Mouse (Mus musculus): ENCODE results near the gene Spef2.
"Not testable (repeated sequence)": the region's sequence is repeated elsewhere in the genome, so short reads cannot be mapped to it uniquely, and the experiment has no call there.

Spef2 gene

GRCm38 (mm10) chr15:9668575-9668974 is 80.1 kb downstream of the Spef2 start:
- DNase-seq (ENCODE audit: low read depth, low spot score) = peak; percentile 27

GRCm38 (mm10) chr15:9664948-9665347 is 83.7 kb downstream of the Spef2 start:
- not testable (repeated sequence) for DNase-seq (ENCODE audit: low read depth, low spot score)

DNA sequence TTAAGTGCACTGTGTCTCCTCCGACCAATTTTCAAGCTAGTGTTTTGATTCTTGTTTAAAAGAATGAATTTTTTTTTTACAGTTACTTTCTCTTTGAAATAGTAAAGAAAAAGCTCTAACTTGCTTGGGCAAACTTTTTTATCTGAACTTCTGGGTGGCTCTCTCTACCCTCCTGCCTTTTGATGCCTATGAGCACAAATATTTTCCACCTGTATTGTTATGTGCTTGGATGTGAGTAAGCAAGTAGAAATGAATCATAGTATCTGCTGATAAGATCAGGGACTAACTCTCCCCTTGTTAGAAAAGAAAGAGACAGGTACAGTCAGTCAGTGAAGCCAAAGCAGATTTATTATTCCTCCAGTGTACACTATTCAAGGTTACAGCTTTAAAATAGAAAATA is 87.5 kb downstream of the Spef2 start:
- DNase-seq (ENCODE audit: low read depth, low spot score) = peak; percentile 16

DNA sequence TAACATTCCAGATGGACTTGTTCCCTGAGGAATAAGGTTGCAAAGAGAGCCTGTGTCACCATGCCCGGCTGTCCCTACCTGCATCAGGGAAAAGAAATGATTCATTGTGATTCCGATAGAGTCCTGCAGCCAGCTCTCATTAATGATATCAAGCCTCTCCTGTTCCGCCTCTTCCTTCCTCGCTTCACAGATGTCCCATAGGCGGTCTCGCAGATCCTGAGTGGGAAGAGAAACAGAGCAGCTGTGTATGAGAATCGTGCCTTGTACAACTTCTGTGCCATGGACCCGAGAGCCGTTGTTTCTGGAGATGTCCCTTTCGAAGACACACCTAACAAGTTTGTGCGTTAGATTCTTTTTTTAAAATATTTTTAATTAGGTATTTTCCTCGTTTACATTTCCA is 114.2 kb downstream of the Spef2 start:
- no peak for DNase-seq (ENCODE audit: low read depth, low spot score)

DNA sequence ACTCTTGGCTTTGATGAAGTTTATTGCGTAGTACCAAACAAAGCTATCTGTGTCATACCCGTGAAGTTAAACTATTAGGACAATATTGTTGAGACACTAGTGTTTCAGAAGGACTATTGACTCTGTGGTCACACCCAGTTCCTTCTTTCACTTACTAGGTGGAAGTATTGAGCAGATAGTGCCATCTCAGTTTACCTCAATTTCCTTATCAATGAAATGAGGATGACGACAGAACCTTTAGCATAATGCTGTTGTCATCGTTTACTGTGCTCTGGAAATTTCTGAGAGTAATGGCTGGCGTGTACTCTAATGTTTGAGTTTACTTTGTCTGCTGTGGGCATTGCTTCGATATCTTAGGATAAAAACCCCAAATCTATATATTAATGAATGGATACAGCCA is 117.0 kb downstream of the Spef2 start:
- no peak for DNase-seq (ENCODE audit: low read depth, low spot score)

- DNase-seq (ENCODE audit: low read depth, low spot score) = no peak
Observed at GRCm38 (mm10) chr15:9629660-9630059, 119.0 kb downstream of the Spef2 start.

DNA sequence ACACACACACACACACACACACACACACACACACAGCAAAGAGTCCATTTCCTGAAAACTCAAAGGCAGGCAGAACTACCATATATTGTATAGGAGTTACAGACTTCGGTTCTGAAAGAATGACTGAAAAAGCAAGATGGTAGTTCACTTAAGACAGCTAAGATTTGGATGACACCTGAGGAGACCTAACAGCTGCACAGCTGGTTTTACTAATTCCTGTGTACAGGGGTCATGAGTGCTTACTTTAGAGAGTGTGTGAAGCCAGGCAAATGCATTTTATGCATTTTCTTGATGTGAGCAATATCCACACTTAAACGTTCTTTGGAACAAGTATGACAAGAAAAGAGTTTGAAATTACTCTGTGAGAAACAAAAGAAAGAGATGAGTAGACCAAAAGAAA is 124.0 kb downstream of the Spef2 start:
- no peak for DNase-seq (ENCODE audit: low read depth, low spot score)

GRCm38 (mm10) chr15:9608177-9608576 is 140.5 kb downstream of the Spef2 start:
- peak; percentile 65 for DNase-seq (ENCODE audit: low read depth, low spot score)

DNA sequence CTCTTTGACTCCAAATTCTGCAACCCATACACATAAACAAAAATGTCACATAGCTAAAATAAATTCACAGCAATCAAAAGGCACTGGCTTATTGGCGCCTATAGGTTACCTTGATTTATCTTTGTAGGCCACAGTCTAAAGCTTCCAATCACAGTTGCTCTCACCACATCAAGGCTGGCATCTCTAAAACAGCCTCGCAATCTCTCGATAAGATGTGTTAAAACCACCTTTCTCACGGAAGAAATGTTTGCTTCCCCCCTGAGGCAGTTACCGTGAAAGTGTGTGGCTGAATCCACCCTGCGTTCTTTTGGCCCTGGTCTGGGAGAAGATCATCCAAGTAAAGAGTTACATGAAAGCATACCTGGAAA is 148.6 kb downstream of the Spef2 start:
- DNase-seq (ENCODE audit: low read depth, low spot score) = no peak

DNA sequence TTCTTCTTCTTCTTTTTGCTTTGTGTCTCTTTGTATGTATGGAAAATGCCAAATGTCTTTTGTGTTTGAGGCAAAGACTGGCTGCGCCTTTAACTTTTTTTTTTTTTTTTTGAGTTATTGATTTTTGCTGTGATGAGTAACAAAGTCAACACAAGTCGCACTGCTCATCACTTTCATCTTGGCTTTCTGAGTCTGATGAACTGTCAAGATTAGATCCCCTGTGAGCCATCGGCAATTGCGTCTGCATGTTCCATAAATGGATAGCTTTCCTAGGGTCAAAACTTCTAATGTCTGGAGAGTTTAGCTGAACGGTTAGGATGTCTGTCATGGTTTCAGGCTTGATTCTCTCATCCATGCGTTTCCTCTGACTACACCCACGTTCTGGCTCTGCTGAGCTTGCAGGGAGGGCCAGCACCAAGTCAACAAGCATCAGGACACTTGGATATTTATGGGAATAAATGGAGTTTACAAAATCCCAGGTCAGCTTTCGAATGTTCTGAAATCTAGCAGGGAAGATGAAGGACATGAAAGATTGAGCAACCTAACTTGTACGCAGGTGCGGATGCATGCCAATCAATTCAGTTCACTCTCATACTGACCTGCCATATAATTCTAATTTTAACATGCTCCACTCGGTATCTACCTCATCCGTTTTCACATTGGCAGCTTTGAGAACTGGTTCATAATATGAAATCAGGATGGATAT is 149.1 kb downstream of the Spef2 start:
- DNase-seq (ENCODE audit: low read depth, low spot score) = no peak

- DNase-seq (ENCODE audit: low read depth, low spot score) = peak; percentile 60
Observed at GRCm38 (mm10) chr15:9596298-9597060, 152.2 kb downstream of the Spef2 start.

DNA sequence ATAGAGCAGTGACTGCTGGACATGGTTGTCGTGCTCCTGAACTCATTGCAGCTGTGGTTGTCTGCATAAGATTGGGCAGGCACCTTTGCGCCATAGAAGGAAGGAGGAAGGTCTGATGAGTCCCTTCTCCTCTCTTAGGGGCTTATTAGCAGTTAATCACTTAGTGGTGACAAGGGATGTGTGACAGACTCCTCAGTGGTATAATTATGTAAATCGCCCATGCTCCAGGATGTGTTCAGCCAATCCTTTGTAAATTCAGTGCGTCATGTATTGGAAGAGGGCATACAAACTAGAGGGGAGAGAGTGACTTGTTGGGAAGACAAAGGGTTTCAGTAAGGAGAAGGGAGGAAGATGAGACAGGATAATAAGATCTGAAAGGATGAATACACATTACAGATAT is 158.7 kb downstream of the Spef2 start:
- DNase-seq (ENCODE audit: low read depth, low spot score) = no peak

DNA sequence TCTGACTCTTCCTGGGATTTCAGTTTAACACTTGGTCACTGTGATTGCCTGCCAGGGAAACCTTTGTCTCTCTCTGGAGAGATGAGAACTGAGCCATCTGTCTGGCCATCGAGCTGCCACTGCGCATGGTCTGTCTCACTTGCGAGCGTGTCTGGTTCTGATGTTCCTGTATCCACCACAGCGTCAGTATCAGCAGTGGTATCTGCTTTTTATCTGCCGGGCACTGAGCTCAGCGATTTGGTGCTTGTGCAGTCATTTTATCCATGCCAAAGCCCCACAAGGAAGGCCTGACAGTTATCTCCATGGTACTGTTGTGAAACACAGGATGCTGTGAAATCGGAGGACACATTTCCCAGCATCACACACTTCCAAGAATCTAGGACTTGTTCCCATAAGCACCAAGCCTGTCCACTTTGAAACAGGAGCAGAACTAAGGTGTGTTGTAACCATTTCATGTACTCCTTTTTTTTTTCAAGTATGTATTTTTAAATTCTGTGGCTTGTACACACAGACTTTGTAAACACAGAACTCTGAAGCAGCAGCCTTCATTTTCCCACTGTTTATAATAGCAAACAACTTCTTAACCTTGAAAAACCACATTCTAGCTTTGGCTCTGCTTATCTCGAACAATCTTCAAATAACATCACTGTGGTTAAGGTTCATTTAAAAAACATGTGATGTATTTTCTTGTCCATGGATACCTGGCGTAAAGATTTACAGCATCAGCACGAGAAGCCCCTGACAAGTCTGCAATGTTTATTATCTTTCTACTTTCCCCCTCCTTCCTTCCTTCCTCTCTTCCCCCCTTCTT is 168.0 kb downstream of the Spef2 start:
- peak; percentile 56 for DNase-seq (ENCODE audit: low read depth, low spot score)

- DNase-seq (ENCODE audit: low read depth, low spot score) = peak; percentile 75
Observed at GRCm38 (mm10) chr15:9577303-9577702, 171.4 kb downstream of the Spef2 start.

DNA sequence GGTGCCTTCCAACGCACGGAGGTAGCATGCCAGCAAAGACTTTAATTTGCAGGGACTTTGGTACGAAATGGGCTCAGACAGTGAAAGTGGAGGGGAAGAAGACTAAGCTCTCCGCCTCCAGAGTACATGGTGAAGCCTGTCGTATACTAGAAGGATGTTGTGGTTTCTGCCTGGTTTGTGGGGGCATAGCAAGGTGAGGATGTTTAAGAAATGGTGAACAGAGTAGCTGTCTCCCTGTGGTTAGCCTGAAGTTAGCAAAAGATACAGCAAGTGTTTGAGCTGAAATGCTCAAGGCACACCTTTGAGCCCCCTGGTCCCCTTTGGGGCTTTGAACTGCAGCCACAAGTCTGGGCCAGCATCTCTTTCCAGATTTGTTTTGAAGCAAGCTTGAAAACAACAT is 173.9 kb downstream of the Spef2 start:
- peak; percentile 76 for DNase-seq (ENCODE audit: low read depth, low spot score)

DNA sequence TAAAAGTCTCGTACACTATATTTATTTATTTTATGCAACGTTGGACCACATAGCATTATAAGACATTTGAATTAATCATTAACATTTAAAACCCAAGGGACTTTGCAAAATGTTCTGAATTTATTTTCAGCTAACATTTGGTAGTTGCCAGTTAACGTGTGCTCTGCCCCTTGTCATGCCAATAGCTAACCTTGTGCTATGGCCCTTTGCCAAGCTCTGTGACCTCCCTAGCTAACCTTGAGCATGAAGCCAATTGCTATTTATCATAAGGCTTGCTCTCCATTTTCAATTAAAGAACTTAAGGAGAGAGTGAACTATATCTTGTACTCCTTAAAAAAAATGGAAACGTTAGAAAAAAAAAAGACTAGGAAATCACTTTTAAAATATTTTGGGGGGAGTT is 175.3 kb downstream of the Spef2 start:
- DNase-seq (ENCODE audit: low read depth, low spot score) = no peak

GRCm38 (mm10) chr15:9572664-9573063 is 176.0 kb downstream of the Spef2 start:
- peak; percentile 43 for DNase-seq (ENCODE audit: low read depth, low spot score)

DNA sequence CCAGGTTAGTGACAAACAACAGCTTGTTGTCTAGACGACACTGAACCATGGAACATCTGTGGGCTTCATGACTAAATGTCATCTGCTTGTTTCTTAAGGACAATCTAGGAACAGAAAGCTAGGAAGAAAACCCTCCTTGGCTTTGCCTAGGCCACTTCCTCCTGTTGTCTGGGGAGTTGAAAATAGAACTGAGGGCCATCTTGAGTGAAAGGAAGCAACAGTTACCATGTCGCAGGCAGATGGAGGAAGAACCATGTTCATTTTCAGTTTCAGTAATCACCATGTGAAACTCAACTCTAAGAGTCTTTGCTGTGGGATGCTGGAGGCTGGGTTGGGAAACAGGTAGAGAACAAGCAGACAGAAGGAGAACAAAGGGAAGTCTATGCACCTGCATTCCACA is 176.8 kb downstream of the Spef2 start:
- peak; percentile 40 for DNase-seq (ENCODE audit: low read depth, low spot score)

- no peak for DNase-seq (ENCODE audit: low read depth, low spot score)
Observed at GRCm38 (mm10) chr15:9567316-9567715, 181.4 kb downstream of the Spef2 start.

GRCm38 (mm10) chr15:9565396-9565795 is 183.3 kb downstream of the Spef2 start:
- no peak for DNase-seq (ENCODE audit: low read depth, low spot score)

GRCm38 (mm10) chr15:9564156-9564555 is 184.5 kb downstream of the Spef2 start:
- DNase-seq (ENCODE audit: low read depth, low spot score) = peak; percentile 48

- DNase-seq (ENCODE audit: low read depth, low spot score) = not testable (repeated sequence)
Observed at GRCm38 (mm10) chr15:9557264-9557663, 191.4 kb downstream of the Spef2 start.

Data from CD4-positive, CD25-positive, alpha-beta regulatory T cell, adult 2 months (primary cell).